Mouse (Mus musculus): ENCODE results near the gene Spg7. TPM values are rescaled to one million over a fixed set of nuclear protein-coding genes. Genes with fewer than 3 reads are reported as not detected.

Gene Spg7
- 361 TPM in 1 of 2 replicates, not detected in the other for polyA plus RNA-seq (2012; ENCODE audit: insufficient read depth, insufficient read length, low replicate concordance, missing spikeins)

DNA sequence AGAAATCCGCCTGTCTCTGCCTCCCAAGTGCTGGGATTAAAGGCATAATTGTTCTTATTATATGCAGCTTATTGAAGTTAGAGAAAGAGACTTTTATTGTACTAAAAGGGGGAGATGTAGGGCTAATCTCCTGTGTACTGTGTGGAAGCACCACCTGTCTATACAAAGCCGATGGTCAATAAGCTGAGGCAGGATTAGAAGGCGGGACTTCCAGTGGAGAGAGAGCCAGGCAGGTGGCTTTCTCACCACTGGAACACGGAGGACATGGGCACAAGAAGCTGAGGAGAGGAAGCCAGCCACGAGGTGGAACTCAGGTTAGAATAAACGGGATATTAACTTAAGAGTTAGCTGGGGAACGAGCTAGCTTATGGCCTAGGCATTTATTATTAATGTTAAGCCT, at the start of gene Spg7:
Spg7 (plus strand) TSS at position 222 of the 400 bp plus-strand sequence.
- 71% methylated on average over 7 of the region's 7 CpGs for WGBS
- Histone ChIP-seq H3K27ac (ENCODE audit: insufficient read depth, low read depth, low read length) (no peak within 1 kb of the TSS), H3K4me1 (ENCODE audit: control insufficient read depth, insufficient read depth, low read length) (peaks cover 12% of the 10 kb centered on the region), H3K4me3 (ENCODE audit: insufficient read depth, low read depth, low read length) (no peak within 1 kb of the TSS)
- TF ChIP-seq POLR2A (IDR thresholded peaks at IDR 0.05; ENCODE audit: insufficient read depth, low read depth, low read length) (no peak), CTCF (IDR thresholded peaks at IDR 0.05; ENCODE audit: insufficient read depth, low read depth, low read length) (no peak)

DNA sequence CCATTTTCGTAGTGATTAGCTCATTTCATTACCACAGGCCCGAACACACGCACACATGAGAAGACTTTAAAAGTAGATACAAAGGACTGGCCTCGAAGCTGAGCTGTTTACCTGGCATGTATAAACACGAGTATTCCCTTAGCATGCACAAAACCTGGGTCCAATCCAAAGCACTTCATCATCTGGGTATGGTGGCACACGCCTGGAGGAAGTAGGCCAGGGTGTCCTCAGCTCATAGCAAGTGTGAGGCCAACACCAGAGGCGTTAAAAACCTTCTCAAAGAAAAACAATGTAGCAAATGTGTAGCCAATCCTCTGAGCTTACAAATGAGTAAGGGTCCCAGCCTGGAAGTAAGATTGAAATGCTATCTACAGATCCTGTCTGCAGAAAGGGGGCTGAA, 48.3 kb upstream of the Spg7 start:
- peaks cover 8% of the 10 kb centered on the region; the same call in 1 of the 2 replicates for H3K4me1 ChIP-seq (ENCODE audit: control insufficient read depth, insufficient read depth, low read length)
- TF ChIP-seq POLR2A (IDR thresholded peaks at IDR 0.05; ENCODE audit: insufficient read depth, low read depth, low read length) (no peak), CTCF (IDR thresholded peaks at IDR 0.05; ENCODE audit: insufficient read depth, low read depth, low read length) (no peak)
- 50% methylated on average over 7 of the region's 7 CpGs for WGBS
- no peak overlapping the region for H3K27ac ChIP-seq (ENCODE audit: insufficient read depth, low read depth, low read length)
- no peak overlapping the region for H3K4me3 ChIP-seq (ENCODE audit: insufficient read depth, low read depth, low read length)

DNA sequence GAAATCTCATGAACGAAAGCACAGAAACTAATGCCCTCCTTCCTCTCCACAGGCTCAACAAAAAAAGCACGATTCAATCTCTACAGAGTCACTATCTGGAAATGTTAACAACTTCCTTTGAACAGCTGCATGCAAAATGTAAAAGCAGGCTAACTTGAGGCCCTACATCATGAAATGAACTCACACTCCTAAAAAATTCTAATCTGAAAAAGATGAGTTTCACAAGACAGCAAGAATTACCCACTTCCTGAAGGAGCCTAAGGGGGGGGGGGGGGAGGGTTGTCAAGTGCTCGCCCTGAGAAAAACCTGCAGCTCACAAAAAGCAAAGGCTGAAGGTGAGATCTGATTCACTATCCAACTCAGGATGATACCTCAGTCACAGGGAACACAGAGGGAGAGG, 47.7 kb upstream of the Spg7 start:
- TF ChIP-seq POLR2A (IDR thresholded peaks at IDR 0.05; ENCODE audit: insufficient read depth, low read depth, low read length) (no peak), CTCF (IDR thresholded peaks at IDR 0.05; ENCODE audit: insufficient read depth, low read depth, low read length) (no peak)
- 17% methylated on average over 3 of the region's 3 CpGs for WGBS
- H3K4me1 ChIP-seq (ENCODE audit: control insufficient read depth, insufficient read depth, low read length) = peaks cover 8% of the 10 kb centered on the region; the same call in 1 of the 2 replicates
- H3K4me3 ChIP-seq (ENCODE audit: insufficient read depth, low read depth, low read length) = no peak overlapping the region
- H3K27ac ChIP-seq (ENCODE audit: insufficient read depth, low read depth, low read length) = no peak overlapping the region

DNA sequence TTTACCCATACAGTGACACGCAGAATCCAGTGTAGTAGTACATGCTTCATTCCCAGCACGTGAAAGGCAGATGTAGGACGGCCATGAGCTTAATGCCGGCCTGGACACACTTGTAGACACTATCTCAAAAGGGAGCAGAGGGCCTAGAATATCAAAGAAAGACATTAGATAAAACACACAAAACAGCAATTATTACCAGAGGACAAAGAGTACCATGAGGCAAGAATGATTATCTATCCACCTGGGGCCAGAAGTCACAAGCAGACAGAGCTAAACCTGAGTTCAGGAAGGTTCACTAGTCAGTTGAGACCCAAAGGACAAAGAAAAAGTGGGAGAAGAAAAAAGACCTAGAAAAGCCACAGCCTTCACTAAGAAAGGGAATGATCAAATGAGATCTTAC, 45.6 kb upstream of the Spg7 start:
- TF ChIP-seq CTCF (IDR thresholded peaks at IDR 0.05; ENCODE audit: insufficient read depth, low read depth, low read length) (no peak), POLR2A (IDR thresholded peaks at IDR 0.05; ENCODE audit: insufficient read depth, low read depth, low read length) (no peak)
- 90% methylated on average over 4 of the region's 4 CpGs for WGBS
- no peak overlapping the region for H3K4me3 ChIP-seq (ENCODE audit: insufficient read depth, low read depth, low read length)
- H3K4me1 ChIP-seq (ENCODE audit: control insufficient read depth, insufficient read depth, low read length) = peaks cover 12% of the 10 kb centered on the region
- no peak overlapping the region for H3K27ac ChIP-seq (ENCODE audit: insufficient read depth, low read depth, low read length)

DNA sequence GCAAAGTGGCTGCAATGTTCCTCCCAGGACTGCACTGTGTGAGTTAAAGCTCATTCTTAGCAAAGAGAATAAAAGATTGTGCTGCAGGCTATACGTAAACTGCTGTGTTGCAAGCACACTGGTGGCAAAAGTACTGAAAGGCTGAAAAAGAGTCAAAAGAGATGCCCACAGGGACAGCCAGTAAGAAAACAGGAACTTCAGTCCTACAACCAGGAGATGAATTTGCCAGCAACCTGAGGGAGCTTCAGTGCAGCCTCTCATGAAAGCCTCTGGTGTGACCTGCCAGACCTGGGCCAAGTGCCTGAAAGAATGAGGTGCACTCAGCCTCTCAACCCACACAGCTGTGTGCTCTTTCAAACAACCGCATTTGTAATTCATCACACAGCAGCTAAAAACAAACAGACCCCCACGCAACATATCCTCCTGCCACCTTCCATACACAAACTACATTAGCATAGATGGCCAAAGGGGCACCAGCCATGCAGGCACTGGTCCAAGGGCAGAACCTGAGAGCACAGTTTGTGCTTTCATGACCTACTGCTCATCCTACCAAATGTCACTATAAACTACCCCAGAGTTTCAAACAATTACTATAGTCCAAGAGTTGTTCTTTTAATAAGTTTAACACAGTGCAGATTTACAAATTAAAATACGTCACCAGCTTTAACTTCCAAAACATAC, 44.1 kb upstream of the Spg7 start:
- Histone ChIP-seq H3K27ac (ENCODE audit: insufficient read depth, low read depth, low read length) (no peak overlapping the region), H3K4me1 (ENCODE audit: control insufficient read depth, insufficient read depth, low read length) (peaks cover 12% of the 10 kb centered on the region), H3K4me3 (ENCODE audit: insufficient read depth, low read depth, low read length) (no peak overlapping the region)
- TF ChIP-seq POLR2A (IDR thresholded peaks at IDR 0.05; ENCODE audit: insufficient read depth, low read depth, low read length) = no peak
- TF ChIP-seq CTCF (IDR thresholded peaks at IDR 0.05; ENCODE audit: insufficient read depth, low read depth, low read length) = no peak
- 27% methylated on average over 4 of the region's 4 CpGs for WGBS

DNA sequence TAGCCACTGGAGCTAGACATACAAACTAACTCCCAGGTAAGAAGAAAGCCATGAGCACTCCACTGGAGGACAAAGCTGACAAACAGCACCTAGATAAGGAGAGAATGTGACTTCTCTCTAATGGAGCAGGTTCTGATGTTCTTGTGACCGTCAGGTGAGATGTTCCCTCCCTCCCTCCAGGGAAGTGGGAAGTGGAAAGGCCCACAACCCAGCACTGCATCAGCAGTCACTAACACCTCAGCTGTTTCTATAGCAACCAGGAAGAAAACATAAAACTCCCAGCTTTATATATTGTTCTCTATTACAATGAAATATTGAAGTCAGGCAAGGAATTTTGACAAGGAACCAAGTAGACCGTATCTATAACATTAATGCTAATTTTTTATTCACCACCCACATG, 42.7 kb upstream of the Spg7 start:
- Histone ChIP-seq H3K27ac (ENCODE audit: insufficient read depth, low read depth, low read length) (no peak overlapping the region), H3K4me1 (ENCODE audit: control insufficient read depth, insufficient read depth, low read length) (peaks cover 12% of the 10 kb centered on the region), H3K4me3 (ENCODE audit: insufficient read depth, low read depth, low read length) (no peak overlapping the region)
- no peak for TF ChIP-seq POLR2A (IDR thresholded peaks at IDR 0.05; ENCODE audit: insufficient read depth, low read depth, low read length)
- TF ChIP-seq CTCF (IDR thresholded peaks at IDR 0.05; ENCODE audit: insufficient read depth, low read depth, low read length) = no peak
- WGBS = 69% methylated on average over 2 of the region's 2 CpGs

DNA sequence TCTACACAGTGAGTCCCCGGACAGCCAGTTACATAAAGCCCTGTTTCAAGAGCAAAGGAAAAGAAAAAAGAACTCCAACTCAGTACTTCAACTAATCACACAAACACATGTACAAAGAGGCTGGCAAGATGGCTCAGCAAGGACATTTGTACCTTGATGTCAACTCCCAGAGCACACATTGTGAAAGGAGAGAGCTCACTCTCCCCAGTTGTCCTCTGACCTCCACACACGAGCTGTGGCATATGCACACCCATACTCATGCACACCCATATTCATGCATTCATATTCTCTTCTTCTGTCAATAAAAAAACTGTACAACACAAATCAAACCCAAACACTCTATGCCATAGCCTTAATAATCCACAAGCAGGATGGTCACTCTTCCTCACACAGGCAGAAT, 41.9 kb upstream of the Spg7 start:
- Histone ChIP-seq H3K4me3 (ENCODE audit: insufficient read depth, low read depth, low read length) (no peak overlapping the region), H3K4me1 (ENCODE audit: control insufficient read depth, insufficient read depth, low read length) (peaks cover 12% of the 10 kb centered on the region), H3K27ac (ENCODE audit: insufficient read depth, low read depth, low read length) (no peak overlapping the region)
- TF ChIP-seq CTCF (IDR thresholded peaks at IDR 0.05; ENCODE audit: insufficient read depth, low read depth, low read length) (no peak), POLR2A (IDR thresholded peaks at IDR 0.05; ENCODE audit: insufficient read depth, low read depth, low read length) (no peak)
- WGBS = 74% methylated on average over 2 of the region's 2 CpGs

DNA sequence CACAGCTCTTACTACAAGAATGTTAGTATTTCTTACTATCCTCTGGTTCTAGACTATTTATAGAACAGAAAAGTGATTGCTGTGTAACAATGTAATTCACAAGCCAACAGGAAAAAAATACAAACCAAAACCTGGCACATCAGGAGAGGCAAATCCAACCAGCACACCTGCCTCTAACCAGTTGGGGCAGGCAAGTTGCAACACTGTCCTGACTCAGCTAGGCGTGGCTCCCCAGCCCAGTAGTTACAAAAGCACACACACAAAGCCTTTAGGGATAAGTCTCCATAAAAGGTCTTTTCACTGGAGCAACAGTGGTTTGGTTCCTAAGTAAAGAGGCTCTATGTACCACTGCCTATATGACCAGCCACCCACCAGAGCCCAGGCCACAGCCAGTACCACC, 41.5 kb upstream of the Spg7 start:
- Histone ChIP-seq H3K4me1 (ENCODE audit: control insufficient read depth, insufficient read depth, low read length) (peaks cover 12% of the 10 kb centered on the region), H3K4me3 (ENCODE audit: insufficient read depth, low read depth, low read length) (no peak overlapping the region), H3K27ac (ENCODE audit: insufficient read depth, low read depth, low read length) (no peak overlapping the region)
- WGBS = 59% methylated on average over 1 of the region's 1 CpGs
- TF ChIP-seq CTCF (IDR thresholded peaks at IDR 0.05; ENCODE audit: insufficient read depth, low read depth, low read length) (no peak), POLR2A (IDR thresholded peaks at IDR 0.05; ENCODE audit: insufficient read depth, low read depth, low read length) (no peak)

DNA sequence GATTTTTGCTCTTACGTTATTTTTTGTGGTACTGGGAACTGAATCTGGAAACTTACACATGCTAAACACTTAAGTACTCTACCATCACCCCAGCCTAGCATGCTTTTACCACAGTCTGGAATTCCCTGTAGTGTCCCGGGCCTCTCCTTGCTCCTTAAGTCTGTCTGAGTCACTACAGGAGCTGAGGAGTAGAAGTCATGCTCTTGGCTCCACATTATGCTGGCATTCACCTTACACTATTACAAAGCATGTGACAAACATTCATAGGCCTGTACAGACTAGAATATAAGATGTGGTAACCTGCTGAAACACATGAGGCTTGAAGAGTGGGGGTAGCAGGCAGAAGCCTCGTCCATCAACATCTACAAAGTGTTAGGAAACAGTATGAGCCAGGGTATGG, 40.0 kb upstream of the Spg7 start:
- H3K27ac ChIP-seq (ENCODE audit: insufficient read depth, low read depth, low read length) = no peak overlapping the region
- WGBS = 74% methylated on average over 3 of the region's 3 CpGs
- no peak for TF ChIP-seq CTCF (IDR thresholded peaks at IDR 0.05; ENCODE audit: insufficient read depth, low read depth, low read length)
- H3K4me3 ChIP-seq (ENCODE audit: insufficient read depth, low read depth, low read length) = no peak overlapping the region
- H3K4me1 ChIP-seq (ENCODE audit: control insufficient read depth, insufficient read depth, low read length) = peaks cover 14% of the 10 kb centered on the region

Data from olfactory bulb, adult 2 months (tissue).